In genomic region chr6:86396581-86397256, GRCm38 (mm10) we compare ENCODE assay signal across 8 mouse cellular contexts. TPM values are rescaled to one million over a fixed set of nuclear protein-coding genes. Genes with fewer than 3 reads are reported as not detected.
DNase-seq lines count a peak whose midpoint lies in the region; ATAC-seq lines count a peak whose summit lies in the region.

TSS of gene Pcyox1 (minus strand) at chr6:86397154.

- H3K4me1 ChIP-seq in intestine, embryonic 15.5 days (replicated peaks), result peaks cover 17% of the 10 kb centered on the region

- ATAC-seq in intestine, embryonic 15.5 days, result peak; percentile 96
- ATAC-seq in megakaryocyte-erythroid progenitor cell, adult 5-6 weeks (replicated peaks; ENCODE audit: low FRiP score, low TSS enrichment, poor library complexity, severe bottlenecking), result peak; percentile 84

- H3K27ac ChIP-seq in intestine, embryonic 15.5 days, result peak within 1 kb of the TSS; percentile 78

- intact Hi-C loops in gastrocnemius, postnatal 36 days (cut with DNase I), result no loop called here
- intact Hi-C loops in left cerebral cortex, postnatal 14 days (cut with DNase I), result no loop called here

- under 1% methylated on average over 51 of the region's 51 CpGs for WGBS in intestine, embryonic 15.5 days

- no peaks in the 10 kb centered on the region for H3K9me3 ChIP-seq in intestine, embryonic 15.5 days

- peak within 1 kb of the TSS; percentile 73 for H3K4me2 ChIP-seq in intestine, embryonic 15.5 days (replicated peaks)

- H3K9ac ChIP-seq in intestine, embryonic 15.5 days, result peak within 1 kb of the TSS; percentile 75

- DNase-seq in adrenal gland, adult 8-10 months, result peak; percentile 85
- DNase-seq in embryo, embryonic 11.5 days (ENCODE audit: low read depth, low spot score), result peak; percentile 80
- peak; percentile 81 to 93 for DNase-seq in gastrocnemius, postnatal 36 days
- DNase-seq in left cerebral cortex, postnatal 14 days (ENCODE audit: low spot score in 2 of 2), result peak; percentile 77 to 82
- DNase-seq in right cerebral cortex, postnatal 25 days, result peak; percentile 87
- peak; percentile 87 to 91 for DNase-seq in urinary bladder, postnatal 36 days (ENCODE audit: low spot score in 2 of 2)

- peak within 1 kb of the TSS; percentile 73 for H3K4me3 ChIP-seq in intestine, embryonic 15.5 days (replicated peaks)

- H3K36me3 ChIP-seq in intestine, embryonic 15.5 days, result peaks cover 7% of the 10 kb centered on the region

- no peaks in the 10 kb centered on the region for H3K27me3 ChIP-seq in intestine, embryonic 15.5 days (replicated peaks)

RNA-seq across cellular contexts. Expression of gene Pcyox1, which starts in this region (rescaled TPM):
- total RNA-seq in adrenal gland, adult 8-10 months (2022), result 100 to 1,000 TPM; 151 to 257 (median 207) TPM
- 10 to 100 TPM; 53.1 to 54.2 TPM for total RNA-seq in gastrocnemius, postnatal 36 days (2021)
- polyA plus RNA-seq in intestine, embryonic 15.5 days (2015; fragmentation: Nextera tagmentation; extraction: Ambion mirVana), result 73.9 and 79.8 TPM in 2 replicates
- 100 to 1,000 TPM; 108 to 109 TPM for total RNA-seq in left cerebral cortex, postnatal 14 days (2021)
- 14.1 and 15.5 TPM in 2 replicates for total RNA-seq in megakaryocyte-erythroid progenitor cell, adult 5-6 weeks (2014; fragmentation: Nextera tagmentation)
- 34.3 and 40.4 TPM in 2 replicates for total RNA-seq in megakaryocyte-erythroid progenitor cell, adult 5-6 weeks (2017)

Comparison
In these comparisons a context has a peak if more than half of its experiments do, and no peak if none do; other contexts are left out.
1. Peak in every context shown above with its lines: DNase-seq, ATAC-seq, H3K4me3 ChIP-seq and H3K27ac ChIP-seq.